Mouse (Mus musculus) CH12.LX (cell line): Measurements from ENCODE around the gene Zfp786.

Source experiments
- MAX ChIP-seq: IDR thresholded peaks from 2 replicates; pipeline ENCODE4 v1.6.1; 2011; ENCODE audit warnings: low read length, improper control_type of control experiment
- USF1 ChIP-seq: IDR thresholded peaks from 2 replicates; pipeline ENCODE4 v1.6.1; 2014; ENCODE audit warnings: low read depth, mild to moderate bottlenecking, inconsistent platforms, low read length, improper control_type of control experiment
- ZC3H11A ChIP-seq: IDR thresholded peaks from 2 replicates; pipeline ENCODE4 v1.6.1; 2012; ENCODE audit warnings: low read depth, mild to moderate bottlenecking, inconsistent platforms, low read length, improper control_type of control experiment

DNA sequence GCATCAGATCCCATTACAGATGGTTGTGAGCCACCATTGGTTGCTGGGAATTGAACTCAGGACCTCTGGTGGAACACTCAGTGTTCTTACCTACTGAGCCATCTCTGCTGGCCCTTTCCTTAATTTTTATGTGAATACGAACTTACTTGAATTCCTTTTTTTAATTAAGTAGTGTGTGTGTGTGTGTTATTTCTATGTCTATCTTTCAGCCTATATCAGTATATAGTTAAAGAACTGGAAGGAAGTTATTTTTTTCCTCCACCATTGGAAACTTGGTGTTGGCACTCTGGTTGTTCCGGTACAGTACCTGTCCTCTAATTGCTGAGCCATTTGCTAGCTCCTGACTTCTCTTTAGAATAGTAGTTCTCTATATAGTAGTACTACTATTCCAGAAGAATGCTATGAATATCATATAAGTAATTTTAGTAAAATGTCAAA lies 50.1 kb downstream of the Zfp786 start:
- TF ChIP-seq ZC3H11A (no peak), MAX (no peak; the same call in 1 of the 2 replicates), USF1 (no peak)
